Mouse (Mus musculus) megakaryocyte progenitor cell, adult 5-6 weeks (primary cell): ENCODE measurements at regions not wholly inside any gene's neighbourhood (a gene's known extent, or its start where the extent isn't known, plus 50 kb on each side); places are given as distances from the start of the nearest gene placed in this dataset.

Experiments
- ATAC-seq: replicated peaks from 2 replicates; pipeline ENCODE4 v1.8.0; 2016; ENCODE audit warnings: mild to moderate bottlenecking, moderate TSS enrichment, inconsistent platforms; ENCODE audit not compliant: poor library complexity

DNA sequence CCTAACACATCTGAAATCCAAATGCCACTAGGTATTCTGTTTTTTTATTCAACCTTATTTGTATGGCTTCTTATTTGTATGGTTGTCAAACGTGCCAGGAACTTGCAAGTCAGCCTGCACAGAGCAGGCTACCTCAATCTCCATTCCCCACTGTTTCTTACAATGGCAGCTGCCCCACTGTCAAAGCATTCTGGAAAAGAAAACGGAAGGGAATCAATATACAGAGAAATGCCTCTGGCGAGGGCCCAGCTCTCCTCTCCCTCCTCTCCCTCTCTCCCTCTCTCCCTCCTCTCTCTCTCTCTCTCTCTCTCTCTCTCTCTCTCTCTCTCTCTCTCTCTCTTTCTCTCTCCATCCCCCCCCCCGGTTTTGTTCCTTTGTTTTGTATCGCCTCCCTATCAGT, 191.0 kb downstream of the Zfp36l1 start:
- no peak for ATAC-seq

DNA sequence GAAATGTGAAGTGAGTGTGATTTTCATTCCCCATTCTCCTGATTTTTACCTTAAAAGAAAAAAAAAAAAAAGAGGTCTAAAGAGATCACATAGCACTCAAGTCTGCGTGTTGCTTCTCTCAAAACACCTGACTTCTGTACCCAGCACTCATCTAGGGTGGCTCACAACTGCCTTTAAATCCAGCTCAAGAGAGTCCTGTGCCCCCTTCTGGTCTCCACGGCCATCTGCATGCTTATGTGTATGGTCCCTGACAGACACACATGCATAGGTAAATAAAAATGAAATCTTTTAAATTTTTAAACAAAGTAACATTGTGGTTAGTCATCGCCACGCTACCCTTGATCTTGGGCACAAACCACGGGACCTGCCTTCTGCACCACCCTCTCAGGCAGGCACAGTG, 193.8 kb downstream of the Zfp36l1 start:
- ATAC-seq, result peak; percentile 57

DNA sequence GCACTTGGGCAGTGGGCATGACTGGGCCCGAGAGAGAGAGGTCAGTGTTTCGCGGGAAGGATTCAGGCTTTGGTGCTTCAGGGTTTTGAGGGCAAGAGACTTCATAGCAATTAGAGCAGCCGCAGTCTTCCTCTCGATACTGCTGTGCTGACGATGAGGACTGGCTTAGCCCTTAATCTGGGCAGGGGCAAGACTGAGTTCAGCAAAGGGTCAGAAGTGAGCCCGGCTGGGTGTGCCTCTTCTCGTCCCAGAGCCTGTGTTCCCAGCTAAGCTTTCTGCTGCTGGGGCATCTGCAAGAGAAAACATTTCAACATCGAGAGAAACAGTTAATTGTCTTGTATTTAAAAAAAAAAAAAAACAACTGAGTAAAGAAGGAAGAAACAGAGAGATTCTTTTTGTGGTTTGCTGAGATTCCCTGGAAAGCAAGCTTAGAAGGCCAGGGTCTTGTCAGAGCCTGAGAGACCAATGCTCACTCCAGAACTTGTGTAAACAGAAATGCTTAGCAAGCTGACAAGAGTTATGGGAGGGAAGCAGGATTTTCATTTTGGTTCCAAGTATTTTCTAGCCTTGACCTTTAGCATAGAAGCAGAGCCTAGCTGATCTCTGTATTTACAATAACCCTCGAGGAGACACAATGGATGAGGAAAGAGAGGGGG, 195.1 kb downstream of the Zfp36l1 start:
- ATAC-seq, result no peak

DNA sequence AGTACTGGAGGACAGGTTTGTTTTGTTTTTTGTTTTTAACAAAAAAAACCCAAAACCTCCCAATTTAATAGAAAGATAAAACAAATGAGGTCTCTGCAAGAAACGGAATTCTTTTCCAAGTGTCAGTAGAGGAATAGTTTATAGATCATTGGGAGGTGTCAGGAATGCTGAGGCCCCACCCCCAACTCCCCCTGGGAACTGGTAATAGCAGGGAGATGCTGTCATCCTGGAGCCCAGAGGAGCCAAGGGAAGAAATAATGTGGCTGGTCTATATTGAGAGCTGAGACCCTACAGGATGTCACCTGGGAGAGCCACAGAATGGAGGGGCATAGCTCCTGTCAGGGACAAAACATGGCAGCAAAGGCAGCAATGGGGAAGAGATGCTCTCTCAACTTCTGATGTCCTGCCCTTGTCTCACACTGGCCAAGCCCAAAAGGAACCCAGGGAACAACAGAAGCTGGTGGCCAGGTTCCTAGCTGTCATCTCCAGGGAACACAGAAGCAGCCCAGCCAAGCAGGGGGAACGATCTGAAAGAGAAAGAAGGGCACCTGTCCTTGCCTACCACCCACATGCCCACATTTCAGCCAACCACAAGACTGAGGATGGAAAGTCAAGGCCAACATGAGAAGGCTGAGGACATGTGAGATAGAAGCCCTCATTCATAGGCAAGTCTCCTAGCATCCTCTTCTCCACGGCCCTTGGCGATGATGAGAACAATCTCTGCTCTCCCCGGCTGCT, 195.7 kb downstream of the Zfp36l1 start:
- ATAC-seq, result no peak

DNA sequence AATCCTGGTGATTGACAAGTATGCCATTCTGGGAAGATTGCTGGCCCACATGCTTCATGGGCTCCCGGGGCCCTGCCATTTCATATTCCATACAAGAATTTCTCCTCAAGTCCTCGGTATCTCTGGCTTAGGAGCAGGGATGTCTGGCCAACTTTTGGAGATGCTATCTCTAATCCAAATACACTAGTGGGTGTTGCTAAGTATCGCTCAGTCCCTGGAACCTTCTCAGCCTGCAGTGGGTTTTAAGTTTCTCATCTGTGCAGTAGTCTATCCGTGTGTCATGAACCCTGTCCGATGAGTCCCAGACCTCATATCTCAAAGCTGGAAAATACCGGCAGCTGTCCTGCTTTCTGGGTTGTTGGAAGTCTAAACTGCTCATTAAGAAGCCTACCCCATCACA, 198.9 kb downstream of the Zfp36l1 start:
- ATAC-seq, result no peak

DNA sequence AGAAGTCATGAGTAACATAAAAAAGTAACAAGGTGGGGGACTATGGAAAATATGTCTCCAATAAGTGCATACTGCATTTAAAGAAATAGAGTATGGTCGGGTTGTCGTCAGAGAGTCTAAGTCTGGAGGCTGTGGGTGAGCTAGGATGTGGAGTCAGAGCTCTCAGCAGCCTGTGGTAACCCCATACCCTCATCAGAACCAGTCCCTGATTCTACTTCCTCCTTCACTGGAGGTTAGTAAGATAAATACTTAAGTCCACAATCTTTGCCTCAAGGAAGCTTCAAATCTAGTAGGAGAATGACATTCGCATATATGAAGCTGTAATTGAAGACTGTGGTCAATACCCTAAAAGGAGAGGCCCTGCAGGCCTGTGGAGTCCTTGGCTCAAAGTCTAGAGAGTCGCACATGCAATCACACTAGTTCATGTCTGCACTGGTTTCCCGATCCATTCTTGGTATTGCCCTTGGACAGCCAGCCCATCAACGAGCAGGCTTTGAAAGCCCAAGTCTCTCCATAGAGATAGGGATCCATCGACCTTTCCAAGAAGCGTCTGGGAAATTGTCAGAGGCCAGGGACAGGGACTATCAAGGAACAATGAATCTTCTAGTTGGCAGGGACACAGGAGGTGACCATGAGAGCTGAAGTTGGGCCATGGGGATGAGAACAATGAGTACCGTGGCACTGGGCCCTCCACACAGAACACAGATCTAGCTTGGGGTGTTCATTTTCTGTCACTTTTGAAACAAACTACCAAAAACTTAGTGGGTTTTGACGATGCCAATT, 200.3 kb downstream of the Zfp36l1 start:
- no peak; the same call in 1 of the 2 replicates for ATAC-seq

DNA sequence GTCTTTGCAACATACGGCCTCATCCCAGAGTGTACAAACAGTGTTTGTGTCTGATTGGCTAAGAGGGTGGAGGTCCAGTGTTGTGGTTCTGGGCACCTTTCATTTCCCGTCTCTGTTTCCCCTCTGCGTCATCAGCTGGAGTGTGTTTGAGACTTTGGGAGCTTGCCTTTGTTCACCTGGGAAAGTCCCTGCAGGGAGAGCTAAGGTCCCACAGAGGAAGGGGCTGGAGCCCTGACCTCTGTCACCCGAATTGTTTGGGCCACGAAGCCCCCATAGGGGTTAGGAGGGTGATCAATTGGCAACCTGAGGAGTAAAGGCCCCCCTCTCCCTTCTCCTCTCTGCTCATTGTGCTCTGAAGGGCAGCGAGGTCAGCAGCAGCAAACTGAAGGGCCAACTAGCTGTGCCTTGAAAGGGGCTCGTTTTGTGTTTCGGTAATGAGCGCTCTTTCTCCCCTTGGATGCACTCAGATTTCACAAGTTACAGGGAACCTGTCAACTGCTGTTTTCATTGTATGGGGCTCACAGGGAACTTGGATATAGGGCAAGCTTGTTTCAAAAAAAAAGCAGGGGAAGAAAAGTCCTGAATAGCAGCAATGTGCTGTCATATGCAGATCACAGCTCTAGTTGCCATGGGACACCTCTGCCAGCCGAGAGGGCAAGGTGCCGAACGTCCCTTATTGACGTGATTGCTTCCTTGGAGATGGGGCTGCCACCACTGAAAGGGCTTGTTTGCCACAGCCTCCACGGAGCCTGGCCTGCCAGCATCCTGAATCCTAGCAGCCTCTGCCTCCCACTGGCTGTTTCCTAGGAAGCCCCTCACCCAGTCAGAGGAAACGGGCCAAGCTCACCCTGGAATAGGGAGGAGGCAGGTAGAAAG, 201.7 kb downstream of the Zfp36l1 start:
- ATAC-seq, result no peak

DNA sequence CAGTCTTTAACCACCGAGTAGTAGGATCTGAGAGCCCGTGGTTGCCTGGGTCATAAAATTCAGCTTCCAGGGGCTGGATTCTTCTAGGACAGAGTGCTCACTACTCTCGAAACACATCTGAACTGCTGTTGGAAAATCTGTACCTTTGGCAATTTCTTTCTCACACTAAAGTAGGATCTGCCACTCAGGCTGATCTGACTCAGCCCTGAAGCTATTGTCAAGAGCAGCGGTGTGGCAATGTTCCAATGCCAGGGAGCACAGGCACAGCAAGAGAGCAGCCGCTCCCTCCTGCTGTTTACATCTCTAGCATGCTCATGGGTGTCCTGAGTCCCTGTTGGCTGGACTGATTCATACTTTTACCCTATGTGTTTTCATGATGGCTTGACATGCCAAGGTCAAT, 205.2 kb downstream of the Zfp36l1 start:
- 0 out of 2 replicates have a peak, but pooled peaks have one; percentile 27 for ATAC-seq

DNA sequence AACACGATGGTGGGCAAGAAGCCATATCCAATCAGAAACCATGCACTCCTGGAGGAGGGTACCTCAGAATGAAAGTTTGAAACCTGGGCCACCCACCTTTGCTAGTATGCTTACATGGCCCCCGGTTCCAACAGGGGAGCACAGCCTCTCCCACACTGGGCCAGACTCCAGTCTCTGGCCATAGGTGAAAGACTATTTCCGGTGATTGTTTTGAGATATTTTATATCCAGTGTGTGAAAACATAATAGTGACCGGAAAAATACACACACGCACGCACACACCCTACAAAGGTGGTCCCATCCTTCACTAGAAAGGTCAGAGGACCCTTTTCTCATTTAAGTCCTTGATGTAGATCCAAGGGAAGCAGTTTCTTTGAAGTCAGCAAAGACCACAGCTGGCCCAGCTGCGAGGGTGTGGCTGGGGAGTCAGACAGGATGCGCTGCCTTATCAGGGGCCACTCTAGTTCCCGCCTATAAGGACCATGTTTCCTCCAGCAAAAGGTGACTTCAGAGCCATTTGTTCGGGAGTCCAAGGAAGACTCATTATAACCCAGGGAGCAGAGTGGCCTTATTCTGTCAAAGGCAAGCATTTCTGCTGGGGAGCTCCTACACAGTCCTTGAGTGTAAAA, 206.0 kb downstream of the Zfp36l1 start:
- ATAC-seq, result peak; percentile 77

DNA sequence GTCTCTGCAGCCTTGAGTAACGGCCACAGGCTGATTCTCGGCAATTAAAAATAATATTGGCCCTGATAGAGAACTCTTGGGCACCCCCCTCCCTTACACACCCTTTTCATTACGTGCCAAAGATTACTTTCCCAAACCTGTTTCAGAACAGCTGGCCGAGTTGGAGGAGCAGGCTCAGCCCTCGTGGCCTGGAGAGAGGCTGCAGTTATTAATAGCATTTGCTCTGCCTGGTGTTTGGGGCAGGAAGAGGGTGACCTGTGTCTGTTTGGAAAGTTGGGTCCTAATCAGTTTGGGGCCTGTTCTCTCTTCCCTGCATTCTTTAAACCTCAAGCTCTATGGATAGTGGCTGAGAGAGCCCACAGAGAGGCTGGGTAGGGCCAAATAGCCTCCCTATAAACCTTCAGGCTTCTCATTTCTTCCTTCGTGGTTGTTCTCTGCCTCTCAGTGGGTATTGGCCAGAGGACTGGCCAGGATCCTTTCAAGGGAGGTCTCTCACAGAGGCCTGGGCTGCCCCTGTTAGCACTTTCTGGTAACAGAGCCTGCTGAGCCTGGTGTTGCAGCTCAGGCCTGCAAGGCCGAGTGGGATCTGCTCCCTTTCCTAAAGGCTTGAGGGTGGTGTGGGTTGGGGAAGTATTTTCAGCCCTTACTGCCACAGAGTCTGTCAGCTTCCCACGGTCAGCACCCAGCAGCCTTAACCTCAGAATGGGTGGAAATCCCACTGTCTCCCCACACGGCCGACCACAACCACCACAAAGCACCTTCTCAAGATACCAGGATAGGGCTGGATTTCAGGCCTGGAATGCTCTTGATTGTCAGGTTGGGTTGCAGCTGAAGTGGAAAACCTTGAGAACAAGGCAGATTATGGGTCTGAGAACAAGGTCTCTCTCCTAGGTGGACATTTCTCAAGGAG, 206.7 kb downstream of the Zfp36l1 start:
- no peak for ATAC-seq

DNA sequence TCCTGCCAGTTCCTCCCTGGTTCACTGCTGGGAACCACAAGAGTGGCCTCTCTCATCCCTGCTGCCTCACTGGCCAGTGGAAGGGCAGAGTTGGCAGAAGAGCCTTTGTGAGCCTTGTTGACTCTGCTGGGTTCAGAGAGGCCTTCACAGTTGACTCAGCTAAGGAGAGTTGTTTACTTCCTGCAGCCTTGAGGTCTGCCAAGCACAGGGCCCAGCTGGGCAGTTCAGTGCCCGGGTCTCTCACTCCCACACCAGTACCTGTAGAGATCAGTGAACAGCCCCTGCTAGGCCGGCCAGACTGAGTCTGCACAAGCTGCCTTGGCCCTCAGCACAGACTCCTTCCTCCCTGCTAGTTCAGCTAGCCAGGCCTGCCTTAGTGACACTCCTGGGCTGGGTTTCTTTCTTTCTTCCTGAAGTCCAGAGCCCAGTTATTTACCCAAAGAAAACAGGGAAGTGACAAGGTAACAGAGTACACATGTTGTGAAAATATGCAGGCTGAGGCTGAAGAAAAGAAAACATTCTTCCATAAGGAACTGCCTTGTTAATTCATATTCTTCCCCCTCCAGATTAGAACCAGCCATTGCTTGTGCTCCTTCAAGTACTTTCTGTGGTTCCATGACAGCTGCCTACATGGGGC, 207.8 kb downstream of the Zfp36l1 start:
- ATAC-seq, result no peak

DNA sequence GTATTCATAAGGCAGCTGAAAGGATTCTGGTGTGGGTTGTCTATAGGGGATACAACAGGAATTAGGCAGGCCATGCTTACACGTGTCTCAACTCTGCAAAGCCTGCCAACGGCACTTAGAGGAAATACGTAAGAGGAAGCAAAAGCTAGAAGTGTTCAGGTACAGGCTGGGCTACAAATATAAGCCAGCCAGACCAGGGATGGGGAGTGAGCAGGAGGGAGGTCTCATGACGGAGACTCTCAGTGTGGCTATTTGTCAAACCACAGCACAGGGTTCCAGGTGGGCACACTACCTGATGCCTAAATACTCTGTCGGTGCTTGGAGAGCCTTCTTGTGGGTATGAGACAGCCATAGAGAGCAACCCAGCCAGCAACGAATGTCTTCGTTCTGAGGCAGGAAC, 210.1 kb downstream of the Zfp36l1 start:
- no peak for ATAC-seq

DNA sequence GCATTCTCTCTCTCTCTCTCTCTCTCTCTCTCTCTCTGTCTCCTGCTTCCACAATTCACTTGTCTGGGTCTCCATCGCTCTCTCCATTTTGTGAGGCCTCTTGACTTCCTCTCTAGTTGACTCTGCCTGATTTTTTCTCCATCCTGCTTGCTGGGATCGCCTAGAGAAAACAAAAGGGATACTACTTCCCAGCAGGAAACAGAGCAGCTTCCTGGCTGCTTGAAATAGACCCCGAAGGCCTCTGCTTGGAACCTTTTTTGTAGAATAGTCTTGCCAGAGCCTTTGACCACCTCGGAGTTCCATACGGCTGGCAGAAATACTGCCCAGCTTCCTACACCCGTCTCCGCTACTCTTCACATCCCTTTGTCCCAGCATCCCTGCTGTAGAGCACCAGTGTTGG, 210.7 kb downstream of the Zfp36l1 start:
- no peak for ATAC-seq

DNA sequence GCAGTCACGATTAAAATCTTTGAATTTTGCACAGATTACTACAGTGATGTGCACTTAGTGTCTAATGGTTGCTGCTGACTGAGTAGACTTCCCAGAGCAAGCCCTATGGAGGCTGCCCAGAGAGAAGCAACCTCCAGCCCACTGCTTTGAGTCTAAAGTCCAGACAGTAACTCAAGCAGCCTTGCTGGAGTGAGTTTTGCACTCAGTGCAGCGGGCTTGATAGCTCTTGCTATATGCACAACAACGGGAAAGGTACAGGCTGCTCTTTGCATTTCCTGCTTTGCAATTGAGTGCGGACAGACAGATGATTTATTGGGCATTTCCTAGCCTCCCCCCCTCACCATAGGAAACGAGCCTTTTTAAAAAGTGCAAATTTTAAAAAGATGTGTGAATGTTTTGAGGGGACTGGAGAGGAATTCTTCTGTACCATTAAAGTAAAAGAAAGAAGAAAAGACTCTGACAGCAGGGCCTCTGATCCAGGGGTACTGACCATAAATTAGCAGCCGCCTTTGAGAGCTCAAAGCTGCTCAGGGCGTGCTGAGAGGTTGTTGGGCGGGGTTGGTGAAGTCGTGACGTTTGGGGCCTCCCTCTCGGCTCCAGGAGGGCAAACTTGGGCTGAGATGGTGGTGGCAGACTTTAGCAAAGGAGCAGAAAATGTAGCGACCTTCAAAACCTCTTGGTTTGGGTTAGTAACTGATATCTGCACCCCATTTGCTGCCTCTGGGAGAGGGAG, 214.4 kb downstream of the Zfp36l1 start:
- peak; percentile 72 for ATAC-seq

DNA sequence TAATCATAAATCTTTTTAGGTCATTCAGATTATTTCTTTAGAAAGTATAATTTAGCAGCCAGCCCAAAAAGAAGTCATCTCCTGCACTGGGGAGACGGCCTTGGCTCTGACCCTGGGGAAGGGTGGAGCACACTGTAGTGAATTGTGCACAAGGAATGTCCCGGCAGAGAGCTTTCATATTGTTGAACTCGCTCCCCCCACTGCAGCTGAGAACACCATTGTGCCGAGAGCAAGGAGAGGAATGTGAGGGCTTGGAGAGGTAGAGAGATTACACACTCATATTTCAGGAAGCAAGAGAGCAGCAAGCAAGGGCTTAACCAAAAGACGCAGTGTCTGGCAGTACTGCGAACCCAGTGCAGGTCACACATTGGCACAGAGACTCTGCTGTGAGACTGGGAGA, 216.8 kb downstream of the Zfp36l1 start:
- ATAC-seq, result no peak

DNA sequence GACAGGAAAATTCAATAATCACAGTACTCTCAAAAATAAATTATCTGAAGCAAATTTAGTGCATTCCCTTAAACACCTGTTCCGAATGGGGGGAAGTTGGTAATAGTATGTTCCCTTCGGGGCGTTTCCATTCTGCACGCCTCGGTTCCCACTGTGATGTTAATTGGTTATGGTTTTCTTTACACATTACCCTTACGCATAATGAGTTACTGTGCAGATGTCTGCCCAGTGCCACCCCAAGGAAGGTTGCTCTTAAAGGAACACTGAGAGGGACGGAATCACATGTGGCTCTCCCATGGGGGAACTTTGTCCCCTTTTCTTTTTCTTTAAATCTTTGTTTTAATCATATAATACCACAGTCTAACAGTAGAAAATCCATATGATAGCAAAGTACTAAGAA, 217.5 kb downstream of the Zfp36l1 start:
- no peak for ATAC-seq

DNA sequence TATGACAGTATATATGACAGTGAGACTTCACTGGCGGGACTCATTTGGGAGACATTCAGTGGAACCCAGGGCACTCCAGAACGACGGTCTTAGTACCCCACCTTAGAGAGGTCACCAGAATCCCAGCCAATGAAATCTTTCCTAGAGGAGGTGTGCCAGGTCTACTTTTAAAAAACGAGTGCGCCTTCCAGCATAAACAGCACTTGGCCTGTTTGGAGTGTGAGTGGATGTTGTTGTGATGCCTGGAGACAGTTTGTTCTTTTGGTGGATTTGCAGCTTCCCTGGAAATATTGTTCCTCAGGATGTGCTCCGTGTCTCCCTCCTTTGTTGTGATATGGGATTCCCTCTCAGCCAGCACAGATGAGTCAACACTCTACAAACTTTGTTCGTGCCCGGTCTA, 219.9 kb downstream of the Zfp36l1 start:
- no peak for ATAC-seq

DNA sequence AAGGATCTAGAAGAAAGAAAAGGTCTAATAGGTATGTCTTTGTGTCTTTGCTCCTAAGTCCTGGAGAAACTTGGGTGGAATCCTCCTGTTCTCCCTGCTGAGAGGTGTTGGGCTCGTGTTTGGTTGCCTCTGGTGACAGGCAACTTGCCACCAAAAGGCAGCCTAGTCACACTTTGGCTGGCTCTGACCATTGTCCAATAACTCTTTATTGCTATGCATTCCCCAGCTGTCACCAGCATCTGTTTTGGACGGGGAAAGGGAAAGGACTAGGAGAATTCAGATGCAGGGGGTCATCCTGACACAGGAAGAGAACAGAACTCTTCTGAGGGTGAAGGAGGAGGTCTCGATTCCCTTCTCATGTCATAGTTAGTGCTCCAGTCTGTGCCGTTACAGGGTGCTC, 220.9 kb downstream of the Zfp36l1 start:
- ATAC-seq, result no peak
